Mouse (Mus musculus): ENCODE data around the gene Noa1. TPM values are rescaled to one million over a fixed set of nuclear protein-coding genes. Genes with fewer than 3 reads are reported as not detected.

Gene Noa1
- polyA plus RNA-seq, 1 experiment = 10.9 TPM

DNA sequence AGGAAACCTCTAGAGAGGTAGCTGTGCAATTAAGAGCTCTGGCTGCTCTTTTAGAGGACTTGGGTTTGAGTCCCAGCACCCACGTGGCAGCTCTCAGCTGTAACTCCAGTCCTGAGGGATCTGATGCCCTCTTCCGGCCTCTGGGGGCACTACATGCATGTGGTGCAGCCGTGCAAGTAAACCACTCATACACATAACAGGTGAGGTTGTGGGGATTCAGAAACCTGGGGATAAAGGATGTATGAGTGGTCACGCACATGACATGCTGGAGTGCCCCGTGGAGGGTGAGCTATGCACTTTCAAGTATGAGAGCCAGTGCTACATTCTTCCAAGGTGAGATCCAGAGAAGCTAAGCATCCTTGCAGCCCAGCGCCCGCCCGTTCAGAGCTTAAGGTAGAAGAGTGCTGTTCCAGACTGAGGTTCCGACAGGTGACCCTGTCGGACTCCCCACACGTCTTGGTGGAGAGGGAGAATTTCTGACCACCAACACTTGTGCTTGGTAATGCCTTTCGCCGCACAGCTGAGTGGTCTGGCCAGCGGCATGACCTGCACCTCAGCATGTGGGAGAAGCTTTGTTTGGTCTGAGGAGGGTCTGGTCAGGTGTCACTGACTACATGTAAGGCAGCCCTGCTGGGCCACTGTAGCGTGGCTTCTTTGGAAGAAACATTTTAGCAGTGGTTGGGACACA is 40.2 kb upstream of the Noa1 start:
- H3K4me3 ChIP-seq (ENCODE audit: low read depth, low read length) = no peak overlapping the region
- no peak for TF ChIP-seq CTCF (IDR thresholded peaks at IDR 0.05; ENCODE audit: extremely low read depth, insufficient read length, insufficient replicate concordance, low read depth, low read length)
- WGBS = 94% methylated on average over 15 of the region's 15 CpGs
- no peak overlapping the region for H3K27ac ChIP-seq (ENCODE audit: insufficient read depth, low read depth, low read length)
- H3K36me3 ChIP-seq (ENCODE audit: control insufficient read depth, insufficient read depth, low read length) = peaks cover 41% of the 10 kb centered on the region
- peaks cover 5% of the 10 kb centered on the region; the same call in 1 of the 2 replicates for H3K4me1 ChIP-seq (ENCODE audit: control insufficient read depth, insufficient read depth, insufficient read length, low read length)
- no peaks in the 10 kb centered on the region for H3K27me3 ChIP-seq (ENCODE audit: control insufficient read depth, insufficient read depth, low read length)

- 95% methylated on average over 8 of the region's 8 CpGs for WGBS
- no peaks in the 10 kb centered on the region for H3K4me1 ChIP-seq (ENCODE audit: control insufficient read depth, insufficient read depth, insufficient read length, low read length)
- no peak overlapping the region for H3K27ac ChIP-seq (ENCODE audit: insufficient read depth, low read depth, low read length)
- H3K4me3 ChIP-seq (ENCODE audit: low read depth, low read length) = no peak overlapping the region
- no peaks in the 10 kb centered on the region for H3K27me3 ChIP-seq (ENCODE audit: control insufficient read depth, insufficient read depth, low read length)
- TF ChIP-seq POLR2A (IDR thresholded peaks at IDR 0.05; ENCODE audit: low read depth, low read length) = no peak
- no peak for TF ChIP-seq CTCF (IDR thresholded peaks at IDR 0.05; ENCODE audit: extremely low read depth, insufficient read length, insufficient replicate concordance, low read depth, low read length)
- H3K36me3 ChIP-seq (ENCODE audit: control insufficient read depth, insufficient read depth, low read length) = peaks cover 46% of the 10 kb centered on the region
These were observed 39.0 kb upstream of the Noa1 start for GRCm38 (mm10) chr5:77348901-77349300.

DNA sequence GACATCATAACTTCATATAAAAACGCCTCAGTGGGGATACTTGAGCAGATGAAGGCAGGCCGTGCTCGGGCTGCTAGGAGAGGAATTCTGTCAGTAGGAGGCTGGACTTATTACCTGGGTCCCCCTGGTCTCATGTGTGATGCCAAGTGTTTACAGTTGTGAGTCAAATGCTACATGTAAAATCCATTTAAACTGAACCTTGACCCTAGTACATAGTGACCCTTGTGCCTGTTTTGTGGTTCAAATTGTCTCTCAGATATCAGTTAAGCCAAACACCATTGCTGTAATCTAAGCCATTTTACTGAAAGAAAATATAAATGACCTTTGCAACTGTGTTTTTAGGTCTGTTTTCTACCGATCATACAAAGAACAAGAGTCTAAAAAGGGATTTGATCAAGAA is 30.1 kb upstream of the Noa1 start:
- no peaks in the 10 kb centered on the region for H3K27me3 ChIP-seq (ENCODE audit: control insufficient read depth, insufficient read depth, low read length)
- TF ChIP-seq POLR2A (IDR thresholded peaks at IDR 0.05; ENCODE audit: low read depth, low read length) (no peak), CTCF (IDR thresholded peaks at IDR 0.05; ENCODE audit: extremely low read depth, insufficient read length, insufficient replicate concordance, low read depth, low read length) (no peak)
- H3K4me1 ChIP-seq (ENCODE audit: control insufficient read depth, insufficient read depth, insufficient read length, low read length) = no peaks in the 10 kb centered on the region
- H3K4me3 ChIP-seq (ENCODE audit: low read depth, low read length) = no peak overlapping the region
- WGBS = 74% methylated on average over 4 of the region's 4 CpGs
- no peak overlapping the region for H3K27ac ChIP-seq (ENCODE audit: insufficient read depth, low read depth, low read length)
- H3K36me3 ChIP-seq (ENCODE audit: control insufficient read depth, insufficient read depth, low read length) = peaks cover 68% of the 10 kb centered on the region

DNA sequence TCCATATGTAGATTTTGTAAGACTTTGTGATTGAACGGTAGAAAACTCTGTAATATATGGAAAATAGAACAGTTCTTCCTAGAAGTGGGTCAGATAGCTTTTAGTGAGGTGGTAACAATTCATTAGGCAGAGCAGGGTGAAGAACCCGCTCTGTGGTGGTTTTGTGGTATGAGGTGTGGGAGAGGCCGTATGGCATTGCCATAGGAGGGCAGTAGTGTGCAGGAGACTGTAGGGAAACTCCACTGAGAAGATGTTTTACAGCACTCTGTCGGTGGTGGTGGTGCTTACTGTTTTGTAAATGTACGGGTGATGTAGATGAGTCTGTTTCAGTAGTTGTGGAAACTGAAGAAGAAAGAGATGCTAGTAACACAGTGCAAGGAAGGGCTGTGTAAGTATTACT is 20.3 kb upstream of the Noa1 start:
- TF ChIP-seq CTCF (IDR thresholded peaks at IDR 0.05; ENCODE audit: extremely low read depth, insufficient read length, insufficient replicate concordance, low read depth, low read length) = no peak
- TF ChIP-seq POLR2A (IDR thresholded peaks at IDR 0.05; ENCODE audit: low read depth, low read length) = no peak
- Histone ChIP-seq H3K4me3 (ENCODE audit: low read depth, low read length) (no peak overlapping the region), H3K27me3 (ENCODE audit: control insufficient read depth, insufficient read depth, low read length) (no peaks in the 10 kb centered on the region), H3K36me3 (ENCODE audit: control insufficient read depth, insufficient read depth, low read length) (peaks cover 60% of the 10 kb centered on the region), H3K27ac (ENCODE audit: insufficient read depth, low read depth, low read length) (no peak overlapping the region), H3K4me1 (ENCODE audit: control insufficient read depth, insufficient read depth, insufficient read length, low read length) (no peaks in the 10 kb centered on the region)
- WGBS = 78% methylated on average over 5 of the region's 5 CpGs

- Histone ChIP-seq H3K4me3 (ENCODE audit: low read depth, low read length) (no peak overlapping the region), H3K36me3 (ENCODE audit: control insufficient read depth, insufficient read depth, low read length) (peaks cover 65% of the 10 kb centered on the region), H3K4me1 (ENCODE audit: control insufficient read depth, insufficient read depth, insufficient read length, low read length) (no peaks in the 10 kb centered on the region), H3K27ac (ENCODE audit: insufficient read depth, low read depth, low read length) (no peak overlapping the region), H3K27me3 (ENCODE audit: control insufficient read depth, insufficient read depth, low read length) (no peaks in the 10 kb centered on the region)
- TF ChIP-seq CTCF (IDR thresholded peaks at IDR 0.05; ENCODE audit: extremely low read depth, insufficient read length, insufficient replicate concordance, low read depth, low read length) = no peak
- no peak for TF ChIP-seq POLR2A (IDR thresholded peaks at IDR 0.05; ENCODE audit: low read depth, low read length)
- WGBS = 71% methylated on average over 1 of the region's 1 CpGs
These were observed 15.1 kb upstream of the Noa1 start for GRCm38 (mm10) chr5:77324936-77325335.

DNA sequence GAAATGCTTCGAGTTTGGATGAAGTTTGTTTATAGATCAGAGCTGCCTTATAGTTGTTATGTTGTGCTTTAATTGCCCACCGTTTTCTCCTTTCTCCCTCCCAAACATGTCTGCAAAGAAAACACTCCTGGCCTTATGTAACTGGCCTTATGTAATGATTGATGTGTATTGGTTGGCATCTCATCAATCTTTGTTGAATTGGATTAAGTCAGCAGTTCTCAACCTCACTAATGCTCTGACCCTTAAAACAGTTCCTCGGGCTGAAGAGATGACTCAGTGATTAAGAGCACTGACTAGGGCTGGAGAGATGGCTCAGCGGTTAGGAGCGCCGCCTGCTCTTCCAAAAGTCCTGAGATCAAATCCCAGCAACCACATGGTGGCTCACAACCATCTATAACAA is 5.1 kb upstream of the Noa1 start:
- Histone ChIP-seq H3K4me3 (ENCODE audit: low read depth, low read length) (no peak overlapping the region), H3K36me3 (ENCODE audit: control insufficient read depth, insufficient read depth, low read length) (peaks cover 21% of the 10 kb centered on the region), H3K27ac (ENCODE audit: insufficient read depth, low read depth, low read length) (no peak overlapping the region), H3K4me1 (ENCODE audit: control insufficient read depth, insufficient read depth, insufficient read length, low read length) (no peaks in the 10 kb centered on the region), H3K27me3 (ENCODE audit: control insufficient read depth, insufficient read depth, low read length) (no peaks in the 10 kb centered on the region)
- 84% methylated on average over 6 of the region's 6 CpGs for WGBS
- no peak for TF ChIP-seq CTCF (IDR thresholded peaks at IDR 0.05; ENCODE audit: extremely low read depth, insufficient read length, insufficient replicate concordance, low read depth, low read length)
- TF ChIP-seq POLR2A (IDR thresholded peaks at IDR 0.05; ENCODE audit: low read depth, low read length) = no peak

GRCm38 (mm10) chr5:77314206-77314605 is 4.3 kb upstream of the Noa1 start:
- WGBS = 93% methylated on average over 4 of the region's 4 CpGs
- Histone ChIP-seq H3K27me3 (ENCODE audit: control insufficient read depth, insufficient read depth, low read length) (no peaks in the 10 kb centered on the region), H3K36me3 (ENCODE audit: control insufficient read depth, insufficient read depth, low read length) (peaks cover 18% of the 10 kb centered on the region), H3K4me1 (ENCODE audit: control insufficient read depth, insufficient read depth, insufficient read length, low read length) (no peaks in the 10 kb centered on the region), H3K4me3 (ENCODE audit: low read depth, low read length) (no peak overlapping the region), H3K27ac (ENCODE audit: insufficient read depth, low read depth, low read length) (no peak overlapping the region)
- TF ChIP-seq POLR2A (IDR thresholded peaks at IDR 0.05; ENCODE audit: low read depth, low read length) (no peak), CTCF (IDR thresholded peaks at IDR 0.05; ENCODE audit: extremely low read depth, insufficient read length, insufficient replicate concordance, low read depth, low read length) (no peak)

Data from small intestine, adult 2 months (tissue).